Mouse (Mus musculus) neural tube, embryonic 14.5 days (tissue): ENCODE measurements around the gene Psmd1. TPM values are rescaled to one million over a fixed set of nuclear protein-coding genes. Genes with fewer than 3 reads are reported as not detected.

ENCODE experiments used
- polyA plus RNA-seq: library from polyadenylated mRNA; unstranded; fragments of >200 nt; fragmentation: Nextera tagmentation; extraction: Ambion mirVana; gene quantifications from 2 replicates; pipeline ENCODE4 v1.2.1, GENCODE M21; 2014

Psmd1 gene
- polyA plus RNA-seq, 1 experiment from 2014 or later = 184 TPM

Other genes starting within 250 kb of the Psmd1 start
- gene Itm2c, start 170.1 kb upstream of the Psmd1 start, polyA plus RNA-seq = 93.2 and 105 TPM in 2 replicates
- gene 4933407L21Rik, start 135.9 kb upstream of the Psmd1 start, polyA plus RNA-seq = 6.5 and 6.9 TPM in 2 replicates
- 0.13 and 0.14 TPM in 2 replicates for gene Gpr55, start 103.4 kb upstream of the Psmd1 start, polyA plus RNA-seq
- 0.51 and 0.66 TPM in 2 replicates for gene Spata3, start 47.6 kb upstream of the Psmd1 start, polyA plus RNA-seq
- gene 2810459M11Rik, start 18.5 kb upstream of the Psmd1 start, polyA plus RNA-seq = 5.4 and 8.1 TPM in 2 replicates
- 0.61 and 0.86 TPM in 2 replicates for gene Htr2b, start 47.6 kb downstream of the Psmd1 start, polyA plus RNA-seq
- gene Gm21972, start 69.2 kb downstream of the Psmd1 start, polyA plus RNA-seq = 0.48 and 0.86 TPM in 2 replicates
- gene Armc9, start 90.4 kb downstream of the Psmd1 start, polyA plus RNA-seq = 38.4 and 39.8 TPM in 2 replicates
- 5.0 and 6.8 TPM in 2 replicates for gene B3gnt7, start 238.4 kb downstream of the Psmd1 start, polyA plus RNA-seq